Mouse (Mus musculus) stomach, embryonic 16.5 days (tissue): ENCODE measurements around the gene Haus8. TPM values are rescaled to one million over a fixed set of nuclear protein-coding genes. Genes with fewer than 3 reads are reported as not detected.
A peak's percentile ranks its signal among the peaks of the same experiment; 100 is the strongest.
"Not testable (repeated sequence)": the region's sequence is repeated elsewhere in the genome, so short reads cannot be mapped to it uniquely, and the experiment has no call there.

Experiments used
- ATAC-seq: fragments of 200-750 bp; cut with Nextera tagmentation; 2 replicates; pipeline ENCODE4 v1.8.0; 2017; ENCODE audit warnings: moderate number of reproducible peaks, moderate TSS enrichment; ENCODE audit not compliant: insufficient read depth, low FRiP score
- H3K27ac ChIP-seq: fragments of 300-500 bp; sonication (generic); 2 replicates; pipeline ENCODE4 v1.5.1; 2014; ENCODE audit warnings: low read length
- H3K27me3 ChIP-seq: fragments of 300-500 bp; sonication (generic); 2 replicates; pipeline ENCODE4 v1.6.1; 2014; ENCODE audit warnings: low read length, control low read depth, mixed read lengths; ENCODE audit not compliant: control insufficient read depth, insufficient read depth
- H3K36me3 ChIP-seq: fragments of 300-500 bp; sonication (generic); 2 replicates; pipeline ENCODE4 v1.6.1; 2014; ENCODE audit warnings: low read length; ENCODE audit not compliant: control insufficient read depth, insufficient read depth
- H3K4me1 ChIP-seq: fragments of 300-500 bp; sonication (generic); 2 replicates; pipeline ENCODE4 v1.6.1; 2014; ENCODE audit warnings: low read length, control low read depth, mixed read lengths; ENCODE audit not compliant: control insufficient read depth, insufficient read depth
- H3K4me2 ChIP-seq: fragments of 300-500 bp; sonication (generic); 2 replicates; pipeline ENCODE4 v1.6.1; 2014; ENCODE audit warnings: low read depth, low read length, mixed read lengths
- H3K4me3 ChIP-seq: fragments of 300-500 bp; sonication (generic); replicated peaks from 2 replicates; pipeline ENCODE4 v1.5.1; 2014; ENCODE audit warnings: mild to moderate bottlenecking, low read length
- H3K9ac ChIP-seq: fragments of 300-500 bp; sonication (generic); 2 replicates; pipeline ENCODE4 v1.6.1; 2014; ENCODE audit warnings: low read length
- H3K9me3 ChIP-seq: fragments of 300-500 bp; sonication (generic); replicated peaks from 2 replicates; pipeline ENCODE4 v1.6.1; 2016; ENCODE audit warnings: low read length, control low read depth; ENCODE audit not compliant: control insufficient read depth
- WGBS: fragments of 180-500 bp; shearing (Covaris S2); extraction: QIAGEN DNeasy Blood & Tissue Kit; methylation state at CpG from one replicate; pipeline ENCODE4 v1.1.7; 2014; 5-methylcytosine and 5-hydroxymethylcytosine counted together
- polyA plus RNA-seq: library from polyadenylated mRNA; unstranded; fragments of >200 nt; fragmentation: Nextera tagmentation; extraction: Ambion mirVana; gene quantifications from 2 replicates; pipeline ENCODE4 v1.2.1, GENCODE M21; 2015

Haus8 gene
- polyA plus RNA-seq, 1 experiment from 2014 or later, result 46.4 TPM

DNA sequence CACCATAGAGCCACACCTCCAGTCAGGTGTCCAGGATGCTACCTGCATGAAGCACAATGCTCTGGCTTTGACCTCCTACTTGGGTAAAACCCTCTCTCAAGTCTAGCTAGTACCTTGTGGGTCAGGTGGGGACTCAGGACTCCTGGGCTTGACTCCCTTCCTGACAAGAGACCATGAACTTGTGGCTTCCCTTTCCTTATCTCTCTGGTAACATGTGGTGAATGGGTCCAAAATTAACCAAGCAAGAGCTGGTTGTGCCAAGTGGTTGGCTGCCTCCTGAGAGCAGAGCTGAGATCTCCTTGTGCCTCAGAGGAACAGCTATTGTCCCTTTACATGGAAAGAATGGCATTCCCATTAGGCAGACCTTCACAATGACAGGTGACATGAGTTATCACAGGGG, 1.7 kb upstream of the Haus8 start:
- H3K4me2 ChIP-seq, result no peak overlapping the region
- H3K36me3 ChIP-seq, result no peaks in the 10 kb centered on the region
- no peaks in the 10 kb centered on the region for H3K9me3 ChIP-seq
- no peak overlapping the region for H3K9ac ChIP-seq
- no peaks in the 10 kb centered on the region for H3K27me3 ChIP-seq
- peaks cover 19% of the 10 kb centered on the region for H3K4me1 ChIP-seq
- no peak overlapping the region for H3K4me3 ChIP-seq
- ATAC-seq, result no peak
- no peak overlapping the region for H3K27ac ChIP-seq

DNA sequence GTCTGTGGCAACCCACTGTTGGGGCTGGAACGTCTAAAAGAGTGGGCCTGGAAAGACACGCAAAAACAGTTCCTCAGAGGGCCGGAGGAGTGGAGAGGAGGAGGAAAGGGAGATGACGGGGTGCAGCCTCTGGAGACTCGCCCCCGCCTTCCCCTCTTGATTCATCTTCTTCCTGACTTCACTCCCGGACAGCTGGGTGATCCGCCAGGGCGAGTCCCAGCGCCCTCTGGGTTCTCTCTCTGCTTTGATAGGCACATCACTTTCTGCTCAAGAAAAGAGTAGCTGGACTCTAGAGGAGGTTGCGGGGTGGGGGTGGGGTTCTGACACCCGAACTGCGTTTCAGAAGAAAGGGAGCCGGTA, 397 bp upstream of the Haus8 start:
- WGBS, result under 1% methylated on average over 13 of the region's 14 CpGs

DNA sequence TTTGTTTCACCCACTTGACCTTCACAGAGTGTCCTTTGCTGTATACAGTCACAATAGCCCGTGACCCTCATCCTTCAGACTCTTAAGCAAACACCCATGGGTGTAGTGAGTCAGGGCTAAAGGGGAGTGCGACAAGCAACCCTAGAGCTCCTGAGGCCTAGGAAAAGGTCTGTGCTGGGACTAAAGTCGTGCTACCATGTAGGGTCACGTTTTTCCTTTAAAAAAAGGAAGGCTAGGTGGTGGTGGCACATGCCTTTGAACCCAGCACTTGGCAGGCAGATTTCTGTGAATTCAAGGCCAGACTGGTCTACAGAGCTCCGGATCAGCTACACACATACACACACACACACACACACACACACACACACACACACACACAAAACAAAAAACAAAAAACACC, 1.1 kb downstream of the Haus8 start:
- Histone ChIP-seq H3K4me1 (peaks cover 19% of the 10 kb centered on the region), H3K4me3 (peak overlapping the region; percentile 86), H3K27me3 (no peaks in the 10 kb centered on the region), H3K9me3 (no peaks in the 10 kb centered on the region), H3K4me2 (peak overlapping the region; percentile 63), H3K36me3 (no peaks in the 10 kb centered on the region), H3K27ac (peak overlapping the region; percentile 90), H3K9ac (peak overlapping the region; percentile 83)
- ATAC-seq, result no peak
- 14% methylated on average over 5 of the region's 5 CpGs for WGBS

More for the DNA sequence above, 397 bp upstream of the Haus8 start:
- Histone ChIP-seq H3K27ac (peak overlapping the region; percentile 89), H3K27me3 (no peaks in the 10 kb centered on the region), H3K36me3 (no peaks in the 10 kb centered on the region), H3K9ac (peak overlapping the region; percentile 81), H3K4me3 (peak overlapping the region; percentile 86), H3K4me1 (peaks cover 19% of the 10 kb centered on the region), H3K9me3 (no peaks in the 10 kb centered on the region), H3K4me2 (peak overlapping the region; percentile 74)
- ATAC-seq, result no peak

DNA sequence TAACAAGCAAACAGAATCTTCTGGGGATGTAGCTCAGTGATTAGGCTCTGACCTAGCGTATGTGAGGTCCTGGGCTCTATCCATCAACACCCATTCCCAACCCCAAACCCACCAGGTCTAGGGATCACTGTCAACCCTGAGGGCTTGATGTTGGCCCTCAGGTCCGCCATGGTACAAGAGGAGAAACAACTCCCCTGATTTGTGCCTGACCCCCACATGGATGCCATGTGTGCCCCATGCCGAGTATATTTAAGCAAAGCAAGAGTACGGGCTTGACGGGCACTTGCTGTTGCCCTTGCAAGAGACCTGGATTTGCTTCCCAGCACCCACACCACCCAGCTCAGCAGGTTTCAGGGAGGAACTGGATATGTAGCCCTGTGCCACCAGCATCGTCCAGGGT, 4.4 kb downstream of the Haus8 start:
- not testable (repeated sequence) for H3K9ac ChIP-seq, H3K9me3 ChIP-seq, H3K4me3 ChIP-seq, ATAC-seq, H3K27me3 ChIP-seq, H3K27ac ChIP-seq, H3K4me2 ChIP-seq, H3K4me1 ChIP-seq, H3K36me3 ChIP-seq
- 96% methylated on average over 5 of the region's 6 CpGs for WGBS

DNA sequence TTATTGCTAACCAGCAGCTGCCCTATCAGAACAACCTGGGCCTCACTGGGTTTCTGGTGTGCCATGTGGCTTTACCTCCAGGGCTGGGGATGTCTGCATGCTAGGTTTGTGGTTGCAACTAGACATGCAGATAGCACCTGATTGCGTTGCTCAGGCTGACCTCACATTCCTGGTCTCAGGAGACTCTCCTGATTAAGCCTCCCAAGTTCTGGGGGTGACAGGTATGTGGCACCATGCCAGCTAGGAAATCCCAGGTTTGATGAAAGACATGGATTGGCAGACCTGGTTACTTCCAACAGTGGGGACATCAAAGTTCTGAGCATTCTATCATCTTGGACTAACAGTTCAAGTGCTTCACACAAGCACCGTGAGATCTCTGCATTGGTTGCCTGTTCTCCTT, 5.0 kb downstream of the Haus8 start:
- Histone ChIP-seq H3K4me2 (no peak overlapping the region), H3K27me3 (no peaks in the 10 kb centered on the region), H3K27ac (no peak overlapping the region), H3K9ac (no peak overlapping the region), H3K36me3 (0 out of 2 replicates have a peak, but pooled peaks cover under 1% of the 10 kb centered on the region), H3K9me3 (no peaks in the 10 kb centered on the region), H3K4me1 (peaks cover 4% of the 10 kb centered on the region), H3K4me3 (no peak overlapping the region)
- 98% methylated on average over 2 of the region's 2 CpGs for WGBS
- ATAC-seq, result no peak

GRCm38 (mm10) chr8:71261234-71261633, 11.5 kb downstream of the Haus8 start:
- Histone ChIP-seq H3K9ac (no peak overlapping the region), H3K27ac (no peak overlapping the region), H3K4me2 (no peak overlapping the region), H3K4me3 (no peak overlapping the region), H3K4me1 (no peaks in the 10 kb centered on the region), H3K27me3 (no peaks in the 10 kb centered on the region), H3K36me3 (peaks cover 9% of the 10 kb centered on the region; the same call in 1 of the 2 replicates), H3K9me3 (no peaks in the 10 kb centered on the region)
- ATAC-seq, result no peak

DNA sequence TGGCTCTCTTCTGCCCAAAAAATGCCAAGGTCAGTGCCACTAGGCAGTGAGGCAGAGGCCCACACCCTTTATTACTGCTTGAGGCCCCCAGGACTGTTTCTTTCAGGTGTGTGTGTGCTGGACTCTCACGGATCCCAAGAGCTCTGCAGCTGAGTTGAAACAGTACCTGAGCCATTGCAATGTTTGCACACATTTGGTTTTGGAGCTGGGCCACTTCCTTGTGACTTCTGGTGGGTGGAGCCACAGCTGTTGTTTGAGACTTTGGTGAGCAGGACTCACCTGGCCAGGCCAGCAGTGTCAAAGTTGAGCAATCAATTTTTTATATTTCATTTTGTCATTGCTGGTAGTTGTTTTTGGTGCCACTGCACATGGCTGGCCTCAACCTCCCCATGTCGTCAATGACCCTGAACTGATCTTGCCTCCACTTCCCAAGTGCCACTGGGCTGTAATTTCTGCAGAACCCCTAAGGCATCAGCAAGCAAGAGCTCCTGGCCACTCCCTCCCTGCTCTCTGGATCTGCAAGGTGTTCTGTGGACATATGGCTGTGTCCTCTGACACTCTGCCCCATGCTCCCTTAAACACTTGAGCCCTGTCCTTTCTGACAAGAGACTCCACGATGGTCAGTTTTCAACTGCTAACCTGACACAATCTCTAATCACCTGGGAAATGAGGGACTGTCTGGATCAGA, 16.0 kb downstream of the Haus8 start:
- ATAC-seq, result peak; percentile 81; the same call in 1 of the 2 replicates
- no peak overlapping the region for H3K4me2 ChIP-seq
- peaks cover 9% of the 10 kb centered on the region; the same call in 1 of the 2 replicates for H3K36me3 ChIP-seq
- no peaks in the 10 kb centered on the region for H3K9me3 ChIP-seq
- 85% methylated on average over 3 of the region's 3 CpGs for WGBS
- no peaks in the 10 kb centered on the region for H3K27me3 ChIP-seq
- H3K9ac ChIP-seq, result no peak overlapping the region
- no peaks in the 10 kb centered on the region for H3K4me1 ChIP-seq
- no peak overlapping the region for H3K4me3 ChIP-seq
- H3K27ac ChIP-seq, result 0 out of 2 replicates have a peak overlapping the region, but pooled peaks have one; percentile 6

GRCm38 (mm10) chr8:71248203-71248602, 24.5 kb downstream of the Haus8 start:
- Histone ChIP-seq H3K4me2 (no peak overlapping the region), H3K36me3 (no peaks in the 10 kb centered on the region), H3K4me3 (no peak overlapping the region), H3K9me3 (no peaks in the 10 kb centered on the region), H3K4me1 (no peaks in the 10 kb centered on the region), H3K27me3 (no peaks in the 10 kb centered on the region), H3K27ac (no peak overlapping the region), H3K9ac (no peak overlapping the region)
- no peak for ATAC-seq
- 91% methylated on average over 1 of the region's 1 CpGs for WGBS

- Histone ChIP-seq H3K27ac (no peak overlapping the region), H3K4me3 (no peak overlapping the region), H3K9ac (no peak overlapping the region), H3K4me1 (no peaks in the 10 kb centered on the region), H3K27me3 (no peaks in the 10 kb centered on the region), H3K9me3 (no peaks in the 10 kb centered on the region), H3K4me2 (no peak overlapping the region), H3K36me3 (no peaks in the 10 kb centered on the region)
- ATAC-seq, result peak; percentile 88
- 47% methylated on average over 2 of the region's 2 CpGs for WGBS
These were observed 30.0 kb downstream of the Haus8 start for GRCm38 (mm10) chr8:71242757-71243156.
